Mouse (Mus musculus) stomach, embryonic 15.5 days (tissue): ENCODE results near the gene B9d2. TPM values are rescaled to one million over a fixed set of nuclear protein-coding genes. Genes with fewer than 3 reads are reported as not detected.

Experiments
- ATAC-seq: fragments of 200-750 bp; cut with Nextera tagmentation; 2 replicates; pipeline ENCODE4 v1.8.0; 2017; ENCODE audit warnings: low read depth, moderate number of reproducible peaks, moderate TSS enrichment; ENCODE audit not compliant: insufficient read depth, low FRiP score
- H3K27ac ChIP-seq: fragments of 300-500 bp; sonication (generic); 2 replicates; pipeline ENCODE4 v1.5.1; 2015; ENCODE audit warnings: mild to moderate bottlenecking, inconsistent platforms
- H3K27me3 ChIP-seq: fragments of 300-500 bp; sonication (generic); replicated peaks from 2 replicates; pipeline ENCODE4 v1.6.1; 2015; ENCODE audit warnings: inconsistent platforms
- H3K36me3 ChIP-seq: fragments of 300-500 bp; sonication (generic); 2 replicates; pipeline ENCODE4 v1.6.1; 2015; ENCODE audit warnings: inconsistent platforms
- H3K4me1 ChIP-seq: fragments of 300-500 bp; sonication (generic); 2 replicates; pipeline ENCODE4 v1.6.1; 2015; ENCODE audit warnings: inconsistent platforms
- H3K4me2 ChIP-seq: fragments of 300-500 bp; sonication (generic); 2 replicates; pipeline ENCODE4 v1.6.1; 2015; ENCODE audit warnings: mild to moderate bottlenecking, inconsistent platforms
- H3K4me3 ChIP-seq: fragments of 300-500 bp; sonication (generic); replicated peaks from 2 replicates; pipeline ENCODE4 v1.5.1; 2015; ENCODE audit warnings: inconsistent platforms
- H3K9ac ChIP-seq: fragments of 300-500 bp; sonication (generic); 2 replicates; pipeline ENCODE4 v1.6.1; 2015; ENCODE audit warnings: inconsistent platforms
- H3K9me3 ChIP-seq: fragments of 300-500 bp; sonication (generic); 2 replicates; pipeline ENCODE4 v1.6.1; 2016; ENCODE audit warnings: inconsistent platforms
- WGBS: fragments of 180-500 bp; shearing (Covaris S2); methylation state at CpG from one replicate; pipeline ENCODE4 v1.1.7; 2015; 5-methylcytosine and 5-hydroxymethylcytosine counted together
- polyA plus RNA-seq: library from polyadenylated mRNA; unstranded; fragments of >200 nt; fragmentation: Nextera tagmentation; extraction: Ambion mirVana; gene quantifications from 2 replicates; pipeline ENCODE4 v1.2.1, GENCODE M21; 2015

B9d2 gene
- polyA plus RNA-seq, 1 experiment from 2014 or later = 25.3 TPM

GRCm38 (mm10) chr7:25707581-25708292 lies 27.2 kb downstream of the B9d2 start:
- H3K4me2 ChIP-seq = no peak overlapping the region
- H3K9ac ChIP-seq = no peak overlapping the region
- H3K36me3 ChIP-seq = no peaks in the 10 kb centered on the region
- no peaks in the 10 kb centered on the region for H3K27me3 ChIP-seq
- peaks cover 65% of the 10 kb centered on the region for H3K4me1 ChIP-seq
- WGBS = 34% methylated on average over 15 of the region's 15 CpGs
- H3K9me3 ChIP-seq = no peaks in the 10 kb centered on the region
- H3K4me3 ChIP-seq = no peak overlapping the region
- peak overlapping the region; percentile 48 for H3K27ac ChIP-seq
- ATAC-seq = no peak

DNA sequence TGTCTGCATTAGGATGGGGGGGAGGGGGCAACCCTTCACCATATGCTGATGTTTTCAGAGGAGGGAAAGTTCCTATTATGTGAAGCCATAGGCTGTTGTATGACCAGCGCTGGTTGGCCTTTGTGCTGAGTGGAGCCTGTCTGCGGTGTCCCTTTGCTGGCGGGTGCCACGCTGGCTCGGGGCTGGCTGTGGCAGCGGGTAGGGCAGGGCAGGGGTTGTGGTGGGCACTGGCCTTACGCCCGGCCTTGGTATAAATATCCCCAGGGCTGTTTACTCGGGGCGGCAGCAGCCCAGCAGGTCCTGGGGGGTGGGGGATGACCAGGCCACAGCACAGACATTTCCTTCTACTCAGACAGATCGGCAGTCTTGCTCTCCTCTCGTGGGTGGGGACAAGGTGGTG lies 29.4 kb downstream of the B9d2 start:
- H3K36me3 ChIP-seq = peaks cover 17% of the 10 kb centered on the region
- 12% methylated on average over 12 of the region's 12 CpGs for WGBS
- no peak overlapping the region for H3K9ac ChIP-seq
- no peaks in the 10 kb centered on the region for H3K27me3 ChIP-seq
- H3K4me2 ChIP-seq = peak overlapping the region; percentile 24; the same call in 1 of the 2 replicates
- no peak overlapping the region for H3K27ac ChIP-seq
- H3K9me3 ChIP-seq = no peaks in the 10 kb centered on the region
- ATAC-seq = no peak
- peaks cover 57% of the 10 kb centered on the region for H3K4me1 ChIP-seq
- no peak overlapping the region for H3K4me3 ChIP-seq

DNA sequence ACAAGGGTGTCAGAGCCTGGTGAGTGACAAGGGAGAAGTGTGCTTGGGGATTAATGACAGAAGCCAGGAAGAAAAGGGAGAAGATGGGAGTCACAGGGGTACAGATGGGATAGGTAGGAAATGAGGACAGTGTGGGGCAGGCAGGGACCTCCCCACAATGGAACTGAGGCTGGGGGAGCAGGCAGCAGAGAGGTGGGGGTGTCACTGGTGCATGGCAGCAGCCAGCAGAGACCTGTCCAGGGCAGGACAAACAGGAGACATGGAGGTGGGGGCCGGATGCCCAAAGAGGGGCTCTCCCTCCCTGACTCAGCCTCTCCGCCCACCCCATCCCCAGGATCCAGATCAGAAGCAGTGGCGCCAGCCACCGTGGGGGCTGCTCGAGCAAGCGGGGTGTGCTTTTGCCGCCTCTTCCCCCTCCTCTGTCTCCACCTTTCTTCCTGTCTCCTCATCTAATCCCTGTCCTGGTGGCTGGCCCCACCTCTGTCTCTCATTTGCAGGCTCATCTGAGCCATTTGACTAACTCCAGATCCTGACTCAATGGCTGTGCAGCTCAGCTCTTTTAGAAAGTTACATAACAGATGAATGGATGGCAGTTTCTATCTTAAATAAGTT lies 30.0 kb downstream of the B9d2 start:
- WGBS = 10% methylated on average over 7 of the region's 7 CpGs
- ATAC-seq = peak; percentile 1; the same call in 1 of the 2 replicates
- Histone ChIP-seq H3K36me3 (peaks cover 22% of the 10 kb centered on the region), H3K27me3 (no peaks in the 10 kb centered on the region), H3K9ac (no peak overlapping the region), H3K4me2 (no peak overlapping the region; the same call in 1 of the 2 replicates), H3K9me3 (no peaks in the 10 kb centered on the region), H3K4me3 (no peak overlapping the region), H3K27ac (peak overlapping the region; percentile 5; the same call in 1 of the 2 replicates), H3K4me1 (peaks cover 50% of the 10 kb centered on the region)

GRCm38 (mm10) chr7:25711165-25711564 lies 30.6 kb downstream of the B9d2 start:
- no peaks in the 10 kb centered on the region for H3K27me3 ChIP-seq
- H3K9me3 ChIP-seq = no peaks in the 10 kb centered on the region
- peaks cover 45% of the 10 kb centered on the region for H3K4me1 ChIP-seq
- H3K27ac ChIP-seq = peak overlapping the region; percentile 5; the same call in 1 of the 2 replicates
- no peak overlapping the region for H3K4me3 ChIP-seq
- peaks cover 25% of the 10 kb centered on the region for H3K36me3 ChIP-seq
- ATAC-seq = no peak
- no peak overlapping the region for H3K4me2 ChIP-seq
- WGBS = 67% methylated on average over 5 of the region's 5 CpGs
- H3K9ac ChIP-seq = no peak overlapping the region

GRCm38 (mm10) chr7:25711731-25712197 lies 31.2 kb downstream of the B9d2 start:
- Histone ChIP-seq H3K9me3 (no peaks in the 10 kb centered on the region), H3K27me3 (no peaks in the 10 kb centered on the region), H3K9ac (no peak overlapping the region), H3K4me3 (no peak overlapping the region), H3K4me1 (peaks cover 39% of the 10 kb centered on the region), H3K4me2 (no peak overlapping the region; the same call in 1 of the 2 replicates), H3K36me3 (peaks cover 27% of the 10 kb centered on the region), H3K27ac (0 out of 2 replicates have a peak overlapping the region, but pooled peaks have one; percentile 9)
- 20% methylated on average over 7 of the region's 7 CpGs for WGBS
- peak; percentile 29 for ATAC-seq

DNA sequence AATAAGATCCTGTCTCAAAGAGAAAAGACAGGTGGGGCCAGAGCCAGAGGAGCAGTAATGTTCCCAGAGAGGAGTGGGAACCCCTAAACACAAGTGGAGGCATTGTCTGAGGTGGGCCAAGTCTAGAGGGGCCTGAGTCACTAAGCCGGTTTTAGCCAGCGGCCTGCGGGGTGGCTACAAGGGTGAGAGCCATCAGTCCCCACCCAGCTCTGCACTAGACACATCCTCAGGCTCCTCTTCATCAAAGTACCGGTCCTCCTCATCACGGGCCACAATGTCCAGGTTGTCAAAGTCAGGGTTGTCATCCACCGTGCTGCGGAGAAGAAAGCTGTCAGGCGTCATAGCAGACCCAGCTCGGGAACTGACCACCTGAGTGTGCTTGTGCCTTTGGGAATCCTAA lies 32.2 kb downstream of the B9d2 start:
- 79% methylated on average over 9 of the region's 9 CpGs for WGBS
- Histone ChIP-seq H3K27ac (no peak overlapping the region), H3K4me2 (no peak overlapping the region), H3K36me3 (peaks cover 28% of the 10 kb centered on the region), H3K4me3 (no peak overlapping the region), H3K9me3 (no peaks in the 10 kb centered on the region), H3K4me1 (peaks cover 33% of the 10 kb centered on the region), H3K27me3 (no peaks in the 10 kb centered on the region), H3K9ac (no peak overlapping the region)
- ATAC-seq = no peak

GRCm38 (mm10) chr7:25714581-25714980 lies 34.0 kb downstream of the B9d2 start:
- H3K27ac ChIP-seq = no peak overlapping the region
- no peaks in the 10 kb centered on the region for H3K27me3 ChIP-seq
- H3K4me2 ChIP-seq = no peak overlapping the region
- WGBS = 89% methylated on average over 8 of the region's 8 CpGs
- H3K4me3 ChIP-seq = no peak overlapping the region
- H3K9me3 ChIP-seq = no peaks in the 10 kb centered on the region
- peaks cover 28% of the 10 kb centered on the region for H3K36me3 ChIP-seq
- peaks cover 36% of the 10 kb centered on the region for H3K4me1 ChIP-seq
- no peak overlapping the region for H3K9ac ChIP-seq
- ATAC-seq = no peak

DNA sequence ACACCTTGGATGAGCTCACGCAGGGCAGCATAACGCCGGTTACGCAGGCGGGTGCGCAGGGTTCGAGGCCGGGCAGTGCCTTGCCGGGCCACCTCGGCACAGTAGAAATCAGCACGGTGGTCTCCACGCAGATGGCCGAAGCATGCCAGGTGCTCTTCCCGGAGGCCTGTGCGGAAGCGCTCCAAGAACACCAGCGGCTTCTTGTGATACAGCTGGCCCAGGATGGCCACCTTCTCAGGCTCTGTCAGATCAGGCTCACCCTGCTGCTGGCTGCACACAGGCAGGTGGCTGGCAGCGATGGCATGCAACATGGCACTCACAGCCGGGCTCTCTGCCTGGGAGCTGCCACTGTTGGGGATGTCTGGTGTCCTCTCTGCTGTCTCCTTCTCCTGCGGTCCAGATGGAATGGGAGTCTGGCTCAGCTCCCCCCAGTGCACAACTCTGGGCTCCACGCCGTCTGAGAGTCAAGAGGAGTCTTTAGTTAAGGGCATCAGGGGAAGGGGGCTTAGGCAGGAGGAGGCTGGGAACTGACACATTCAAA lies 35.2 kb downstream of the B9d2 start:
- peaks cover 29% of the 10 kb centered on the region for H3K4me1 ChIP-seq
- 96% methylated on average over 22 of the region's 22 CpGs for WGBS
- H3K9me3 ChIP-seq = no peaks in the 10 kb centered on the region
- H3K9ac ChIP-seq = no peak overlapping the region
- H3K27ac ChIP-seq = no peak overlapping the region
- H3K27me3 ChIP-seq = no peaks in the 10 kb centered on the region
- ATAC-seq = no peak
- H3K36me3 ChIP-seq = peaks cover 36% of the 10 kb centered on the region
- no peak overlapping the region for H3K4me3 ChIP-seq
- H3K4me2 ChIP-seq = no peak overlapping the region

DNA sequence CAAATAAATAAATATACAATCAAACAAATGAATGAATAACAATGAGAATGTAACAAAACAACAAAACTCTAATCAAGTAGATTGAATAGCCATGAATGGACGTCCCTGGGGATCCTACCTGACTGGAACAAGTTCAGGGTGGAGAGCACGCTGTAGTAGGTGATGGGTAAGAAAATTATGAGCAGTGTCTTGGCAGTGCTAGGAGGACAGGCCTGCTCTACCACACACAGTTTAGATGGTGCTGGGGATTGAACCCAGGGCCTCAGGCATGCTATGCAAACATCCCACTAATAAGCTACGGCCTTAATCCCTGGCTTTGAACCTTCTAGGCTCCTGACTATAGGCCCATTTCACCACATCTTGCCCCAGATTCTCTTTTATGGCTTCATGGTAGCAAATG lies 36.9 kb downstream of the B9d2 start:
- Histone ChIP-seq H3K9ac (no peak overlapping the region), H3K9me3 (no peaks in the 10 kb centered on the region), H3K4me2 (peak overlapping the region; percentile 75; the same call in 1 of the 2 replicates), H3K36me3 (peaks cover 47% of the 10 kb centered on the region), H3K27me3 (no peaks in the 10 kb centered on the region), H3K27ac (no peak overlapping the region), H3K4me3 (no peak overlapping the region), H3K4me1 (peaks cover 16% of the 10 kb centered on the region)
- no peak for ATAC-seq
- WGBS = 84% methylated on average over 3 of the region's 3 CpGs

- Histone ChIP-seq H3K27ac (peak within 1 kb of the TSS; percentile 89), H3K4me2 (peak within 1 kb of the TSS; percentile 75), H3K4me3 (peak within 1 kb of the TSS; percentile 83), H3K36me3 (peaks cover 54% of the 10 kb centered on the region), H3K9me3 (no peaks in the 10 kb centered on the region), H3K9ac (peak within 1 kb of the TSS; percentile 45), H3K27me3 (no peaks in the 10 kb centered on the region), H3K4me1 (peaks cover 15% of the 10 kb centered on the region)
- peak; percentile 82 for ATAC-seq
- 4% methylated on average over 32 of the region's 32 CpGs for WGBS
Measured at GRCm38 (mm10) chr7:25718788-25719417, 38.3 kb downstream of the B9d2 start, which contains the start of gene Ccdc97. TSS of gene Ccdc97 (minus strand) at chr7:25719088.

GRCm38 (mm10) chr7:25719761-25720610 lies 39.4 kb downstream of the B9d2 start:
- Histone ChIP-seq H3K4me2 (peak overlapping the region; percentile 75), H3K9me3 (no peaks in the 10 kb centered on the region), H3K4me1 (peaks cover 15% of the 10 kb centered on the region), H3K4me3 (peak overlapping the region; percentile 83; the same call in 1 of the 2 replicates), H3K27me3 (no peaks in the 10 kb centered on the region), H3K9ac (no peak overlapping the region), H3K27ac (0 out of 2 replicates have a peak overlapping the region, but pooled peaks have one; percentile 89), H3K36me3 (peaks cover 54% of the 10 kb centered on the region)
- WGBS = 59% methylated on average over 10 of the region's 10 CpGs
- ATAC-seq = no peak
